Mouse (Mus musculus): ENCODE results near the gene Ankrd11.

Gene Ankrd11

GRCm38 (mm10) chr8:122933973-122934372 is 108.1 kb downstream of the Ankrd11 start:
- no peak for ATAC-seq (ENCODE audit: insufficient number of reproducible peaks, low FRiP score, low TSS enrichment)

GRCm38 (mm10) chr8:122932561-122932959 is 109.5 kb downstream of the Ankrd11 start:
- no peak for ATAC-seq (ENCODE audit: insufficient number of reproducible peaks, low FRiP score, low TSS enrichment)

- no peak for ATAC-seq (ENCODE audit: insufficient number of reproducible peaks, low FRiP score, low TSS enrichment)
Measured at GRCm38 (mm10) chr8:122931834-122932560, 110.1 kb downstream of the Ankrd11 start.

GRCm38 (mm10) chr8:122928631-122929224 is 113.3 kb downstream of the Ankrd11 start:
- no peak for ATAC-seq (ENCODE audit: insufficient number of reproducible peaks, low FRiP score, low TSS enrichment)

GRCm38 (mm10) chr8:122927841-122928240 is 114.2 kb downstream of the Ankrd11 start:
- no peak for ATAC-seq (ENCODE audit: insufficient number of reproducible peaks, low FRiP score, low TSS enrichment)

- no peak for ATAC-seq (ENCODE audit: insufficient number of reproducible peaks, low FRiP score, low TSS enrichment)
Measured at GRCm38 (mm10) chr8:122926782-122927181, 115.3 kb downstream of the Ankrd11 start.

GRCm38 (mm10) chr8:122925939-122926722 is 115.9 kb downstream of the Ankrd11 start:
- no peak for ATAC-seq (ENCODE audit: insufficient number of reproducible peaks, low FRiP score, low TSS enrichment)

GRCm38 (mm10) chr8:122924091-122924490 is 118.0 kb downstream of the Ankrd11 start:
- ATAC-seq (ENCODE audit: insufficient number of reproducible peaks, low FRiP score, low TSS enrichment): no peak

GRCm38 (mm10) chr8:122923431-122924090 is 118.5 kb downstream of the Ankrd11 start:
- ATAC-seq (ENCODE audit: insufficient number of reproducible peaks, low FRiP score, low TSS enrichment): no peak

- ATAC-seq (ENCODE audit: insufficient number of reproducible peaks, low FRiP score, low TSS enrichment): no peak
Measured at GRCm38 (mm10) chr8:122922945-122923344, 119.1 kb downstream of the Ankrd11 start.

GRCm38 (mm10) chr8:122920890-122921289 is 121.2 kb downstream of the Ankrd11 start:
- no peak for ATAC-seq (ENCODE audit: insufficient number of reproducible peaks, low FRiP score, low TSS enrichment)

- no peak for ATAC-seq (ENCODE audit: insufficient number of reproducible peaks, low FRiP score, low TSS enrichment)
Measured at GRCm38 (mm10) chr8:122918438-122919107, 123.5 kb downstream of the Ankrd11 start.

GRCm38 (mm10) chr8:122917531-122918392 is 124.3 kb downstream of the Ankrd11 start:
- no peak for ATAC-seq (ENCODE audit: insufficient number of reproducible peaks, low FRiP score, low TSS enrichment)

- ATAC-seq (ENCODE audit: insufficient number of reproducible peaks, low FRiP score, low TSS enrichment): no peak
Measured at GRCm38 (mm10) chr8:122916766-122917165, 125.3 kb downstream of the Ankrd11 start.

GRCm38 (mm10) chr8:122912871-122913270 is 129.2 kb downstream of the Ankrd11 start:
- peak; percentile 68; the same call in 1 of the 2 replicates for ATAC-seq (ENCODE audit: insufficient number of reproducible peaks, low FRiP score, low TSS enrichment)

GRCm38 (mm10) chr8:122912150-122912549 is 129.9 kb downstream of the Ankrd11 start:
- no peak for ATAC-seq (ENCODE audit: insufficient number of reproducible peaks, low FRiP score, low TSS enrichment)

GRCm38 (mm10) chr8:122906463-122907021 is 135.5 kb downstream of the Ankrd11 start:
- ATAC-seq (ENCODE audit: insufficient number of reproducible peaks, low FRiP score, low TSS enrichment): peak; percentile 65; the same call in 1 of the 2 replicates

- no peak for ATAC-seq (ENCODE audit: insufficient number of reproducible peaks, low FRiP score, low TSS enrichment)
Measured at GRCm38 (mm10) chr8:122905346-122905745, 136.7 kb downstream of the Ankrd11 start.

GRCm38 (mm10) chr8:122904496-122904895 is 137.6 kb downstream of the Ankrd11 start:
- ATAC-seq (ENCODE audit: insufficient number of reproducible peaks, low FRiP score, low TSS enrichment): no peak
